Mouse (Mus musculus): ENCODE data around the gene Slain2. TPM values are rescaled to one million over a fixed set of nuclear protein-coding genes. Genes with fewer than 3 reads are reported as not detected.
"Not testable (repeated sequence)": the region's sequence is repeated elsewhere in the genome, so short reads cannot be mapped to it uniquely, and the experiment has no call there.

Slain2 gene
- total and polyA plus RNA-seq, 3 experiments, result 11.0 to 34.6 (median 27.5) TPM

DNA sequence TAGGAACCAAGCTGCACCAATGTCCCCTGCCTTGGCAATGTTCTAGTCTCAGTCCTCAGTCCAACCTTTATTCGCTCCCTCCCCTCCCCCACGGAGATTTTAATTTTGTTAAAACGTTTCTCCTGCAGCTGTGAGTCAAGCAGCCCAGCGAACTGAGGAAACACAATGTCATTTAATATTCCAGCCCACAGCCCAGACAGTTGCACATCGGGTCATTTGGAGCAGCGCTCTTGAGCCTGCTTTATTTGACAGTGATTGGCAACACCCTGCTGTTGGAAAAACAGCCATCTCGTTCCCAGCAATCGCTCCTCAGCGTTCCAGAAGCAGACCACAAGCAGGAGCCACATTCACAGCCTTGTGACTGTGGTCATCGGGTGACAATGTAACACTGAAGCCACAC, 81.3 kb downstream of the Slain2 start:
- Histone ChIP-seq H3K4me3 (replicated peaks in 1 of 3; ENCODE audit: low read depth in 2 of 3, low read length in 2 of 3, poor library complexity in 1 of 3) (no peak overlapping the region), H3K9ac (ENCODE audit: insufficient read depth, low read depth) (no peak overlapping the region), H3K27me3 (replicated peaks) (no peaks in the 10 kb centered on the region), H3K36me3 (replicated peaks in 1 of 2; ENCODE audit: control insufficient read depth in 1 of 2, insufficient read depth in 1 of 2, low read length in 1 of 2) (no peaks in the 10 kb centered on the region), H3K79me2 (replicated peaks; ENCODE audit: control insufficient read depth, extremely low read depth, insufficient read depth, poor library complexity, severe bottlenecking) (no peaks in the 10 kb centered on the region), H3K4me2 (ENCODE audit: insufficient read depth, low read depth, poor library complexity, severe bottlenecking) (no peak overlapping the region), H3K9me3 (replicated peaks; ENCODE audit: low read length) (no peaks in the 10 kb centered on the region), H3K4me1 (ENCODE audit: control insufficient read depth in 1 of 2, insufficient read depth in 2 of 2) (no peaks in the 10 kb centered on the region), H3K27ac (ENCODE audit: insufficient read depth, low read depth) (no peak overlapping the region)
- DNase-seq (ENCODE audit: extremely low read depth), result no peak
- in situ Hi-C loops (cut with MboI; ENCODE audit: low pct_ligation_motif_present, low pct_unique_long_range_greater_than_20kb, low sequenced_read_pairs), result no loop called here
- dilution Hi-C loops (cut with MboI; ENCODE audit: extremely low pct_ligation_motif_present, extremely low pct_unique_long_range_greater_than_20kb, low sequenced_read_pairs), result no loop called here
- TF ChIP-seq MXI1 (IDR thresholded peaks at IDR 0.05; ENCODE audit: low read depth, low read length), result no peak
- no peak for TF ChIP-seq TCF12 (IDR thresholded peaks at IDR 0.05; ENCODE audit: low read depth, low read length)
- no peak for TF ChIP-seq UBTF (IDR thresholded peaks at IDR 0.05; ENCODE audit: low read depth, low read length)
- no peak for TF ChIP-seq NELFE (IDR thresholded peaks at IDR 0.05; ENCODE audit: low read depth, low read length)
- TF ChIP-seq NRF1 (IDR thresholded peaks at IDR 0.05; ENCODE audit: low read depth, low read length), result no peak
- TF ChIP-seq SIN3A (IDR thresholded peaks at IDR 0.05; ENCODE audit: low read length), result no peak
- no peak for TF ChIP-seq MAX (IDR thresholded peaks at IDR 0.05; ENCODE audit: low read length)
- TF ChIP-seq MYC (IDR thresholded peaks at IDR 0.05; ENCODE audit: low read depth, low read length), result no peak
- no peak for TF ChIP-seq USF2 (conservative IDR thresholded peaks at IDR 0.05; ENCODE audit: low read depth, low read length)
- no peak for TF ChIP-seq CHD1 (IDR thresholded peaks at IDR 0.05; ENCODE audit: low read depth, low read length)
- TF ChIP-seq ZMIZ1 (IDR thresholded peaks at IDR 0.05; ENCODE audit: low read depth, low read length), result no peak

DNA sequence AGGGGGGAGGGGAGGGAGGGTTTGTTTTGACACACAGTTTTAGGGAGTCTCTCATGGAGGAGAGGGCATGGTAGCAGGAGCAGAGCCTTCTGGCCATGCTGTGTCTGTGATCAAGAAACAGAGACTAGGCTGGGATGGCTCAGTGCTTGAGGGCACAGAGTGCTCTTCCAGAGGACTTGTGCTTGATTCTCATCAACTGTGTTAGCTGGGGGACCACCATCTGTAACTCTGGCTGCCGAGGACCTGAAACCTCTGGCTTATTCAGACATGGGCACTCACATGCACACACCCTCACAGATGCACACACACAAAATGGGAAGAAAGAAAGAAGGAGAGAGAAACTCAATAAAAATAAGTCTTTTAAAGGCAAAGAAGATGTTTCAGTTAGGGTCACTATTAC, 84.4 kb downstream of the Slain2 start:
- in situ Hi-C loops (cut with MboI; ENCODE audit: low pct_ligation_motif_present, low pct_unique_long_range_greater_than_20kb, low sequenced_read_pairs); H3K4me1 ChIP-seq (ENCODE audit: control insufficient read depth in 1 of 2, insufficient read depth in 2 of 2); H3K36me3 ChIP-seq (replicated peaks in 1 of 2; ENCODE audit: control insufficient read depth in 1 of 2, insufficient read depth in 1 of 2, low read length in 1 of 2); H3K27me3 ChIP-seq (replicated peaks); DNase-seq (ENCODE audit: extremely low read depth); H3K79me2 ChIP-seq (replicated peaks; ENCODE audit: control insufficient read depth, extremely low read depth, insufficient read depth, poor library complexity, severe bottlenecking); H3K9me3 ChIP-seq (replicated peaks; ENCODE audit: low read length); H3K4me2 ChIP-seq (ENCODE audit: insufficient read depth, low read depth, poor library complexity, severe bottlenecking); dilution Hi-C loops (cut with MboI; ENCODE audit: extremely low pct_ligation_motif_present, extremely low pct_unique_long_range_greater_than_20kb, low sequenced_read_pairs); H3K4me3 ChIP-seq (replicated peaks in 1 of 3; ENCODE audit: low read depth in 2 of 3, low read length in 2 of 3, poor library complexity in 1 of 3); H3K27ac ChIP-seq (ENCODE audit: insufficient read depth, low read depth); H3K9ac ChIP-seq (ENCODE audit: insufficient read depth, low read depth): not testable (repeated sequence)

DNA sequence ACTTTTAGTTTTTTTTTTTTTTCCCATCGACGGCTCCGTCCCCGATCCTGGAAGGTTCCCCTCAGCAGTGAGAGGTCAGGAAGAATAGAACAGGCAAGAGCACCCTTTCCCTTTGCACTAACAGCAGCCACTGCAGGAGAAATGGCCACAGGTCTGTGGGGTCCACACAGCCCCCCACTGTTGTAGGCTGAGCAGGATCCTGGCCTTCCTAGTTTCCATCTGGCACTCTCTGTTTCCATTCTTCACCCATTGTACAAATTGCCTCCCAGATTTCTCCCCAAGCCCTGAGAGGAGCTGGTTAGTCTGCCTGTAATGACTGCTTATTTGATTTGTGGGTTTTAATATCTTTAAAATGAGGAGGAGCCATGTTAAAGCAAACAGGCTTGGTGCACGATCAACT, 89.9 kb downstream of the Slain2 start:
- TF ChIP-seq MAX (IDR thresholded peaks at IDR 0.05; ENCODE audit: low read length), result no peak
- Histone ChIP-seq H3K4me1 (ENCODE audit: control insufficient read depth in 1 of 2, insufficient read depth in 2 of 2) (peaks cover 0 to 3% of the 10 kb centered on the region in 2 experiments; a peak in 1 of 4 replicates), H3K79me2 (replicated peaks; ENCODE audit: control insufficient read depth, extremely low read depth, insufficient read depth, poor library complexity, severe bottlenecking) (no peaks in the 10 kb centered on the region), H3K36me3 (replicated peaks in 1 of 2; ENCODE audit: control insufficient read depth in 1 of 2, insufficient read depth in 1 of 2, low read length in 1 of 2) (no peaks in the 10 kb centered on the region), H3K27me3 (replicated peaks) (no peaks in the 10 kb centered on the region), H3K27ac (ENCODE audit: insufficient read depth, low read depth) (no peak overlapping the region), H3K9ac (ENCODE audit: insufficient read depth, low read depth) (no peak overlapping the region), H3K4me3 (replicated peaks in 1 of 3; ENCODE audit: low read depth in 2 of 3, low read length in 2 of 3, poor library complexity in 1 of 3) (no peak overlapping the region), H3K9me3 (replicated peaks; ENCODE audit: low read length) (no peaks in the 10 kb centered on the region), H3K4me2 (ENCODE audit: insufficient read depth, low read depth, poor library complexity, severe bottlenecking) (no peak overlapping the region)
- no peak for DNase-seq (ENCODE audit: extremely low read depth)
- dilution Hi-C loops (cut with MboI; ENCODE audit: extremely low pct_ligation_motif_present, extremely low pct_unique_long_range_greater_than_20kb, low sequenced_read_pairs) (no loop called here), in situ Hi-C loops (cut with MboI; ENCODE audit: low pct_ligation_motif_present, low pct_unique_long_range_greater_than_20kb, low sequenced_read_pairs) (no loop called here)
